19 mouse cellular contexts compared by ENCODE assay signal in the genomic region with DNA sequence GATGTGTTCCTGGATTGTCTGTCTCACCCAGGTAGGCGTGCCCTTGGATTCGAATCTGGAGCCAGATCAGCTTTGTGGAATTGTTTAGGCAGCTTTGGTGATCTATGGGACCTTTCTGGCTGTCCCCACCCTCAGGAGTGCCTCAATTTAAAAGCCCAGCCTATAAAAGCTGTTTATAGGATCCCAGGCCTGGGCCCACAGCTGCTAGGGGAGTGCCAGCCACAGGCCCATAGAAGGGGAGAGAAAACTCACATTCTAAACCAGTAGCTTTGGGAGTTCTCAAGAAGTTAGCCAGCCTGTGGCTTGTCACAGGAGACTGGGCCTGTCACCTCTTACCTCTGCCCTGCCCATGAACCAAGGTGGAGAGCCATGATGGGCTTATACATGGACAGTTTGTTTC.
DNase-seq lines count a peak whose midpoint lies in the region; ATAC-seq and TF ChIP-seq lines count a peak whose summit lies in the region.
"Had no signal": no experiment of that assay in that cellular context is flagged by ENCODE, and none has a peak within 500 bp of the region (broad histone marks: within the 10 kb centered on the region; RNA-seq: fewer than 3 reads in every experiment).

No protein-coding gene starts in this region.

- H3K4me1 ChIP-seq in heart, embryonic 10.5 days: peaks cover 95% of the 10 kb centered on the region
- peaks cover 71% of the 10 kb centered on the region for H3K4me1 ChIP-seq in bone marrow macrophage, adult 2 months (ENCODE audit: control insufficient read depth, insufficient read depth, low read length)
- H3K4me1 ChIP-seq in small intestine, adult 2 months (ENCODE audit: control insufficient read depth, insufficient read depth, insufficient read length, low read length): peaks cover 81% of the 10 kb centered on the region
- peaks cover 3% of the 10 kb centered on the region; the same call in 1 of the 2 replicates for H3K4me1 ChIP-seq in midbrain, embryonic 11.5 days (ENCODE audit: control insufficient read depth, insufficient read depth, low read length)

- no peak for TF ChIP-seq POLR2A in bone marrow macrophage, adult 2 months (IDR thresholded peaks at IDR 0.05; ENCODE audit: borderline replicate concordance, low read depth, low read length)
- TF ChIP-seq POLR2A in small intestine, adult 2 months (IDR thresholded peaks at IDR 0.05; ENCODE audit: low read depth, low read length): no peak

- no peak for DNase-seq in heart, embryonic 10.5 days (ENCODE audit: low spot score)
- no peak for DNase-seq in heart, adult 9 months (ENCODE audit: low spot score in 2 of 2)
- no peak for DNase-seq in left cerebral cortex, adult 2 months (ENCODE audit: extremely low spot score in 1 of 2, low spot score in 2 of 2)
- no peak for DNase-seq in left cerebral cortex, postnatal 10 days (ENCODE audit: extremely low spot score in 1 of 2, low spot score in 2 of 2)
- DNase-seq in midbrain, embryonic 11.5 days (ENCODE audit: low spot score, missing footprints): no peak
- DNase-seq: adrenal gland, adult 8-10 months; cerebellum, adult 18-20 months; cerebellum, postnatal 36 days; heart, adult 11 months; layer of hippocampus, adult 9-11 months; thymus, postnatal 25 days had no signal

- no peak overlapping the region for H3K4me2 ChIP-seq in midbrain, embryonic 11.5 days
- H3K4me2 ChIP-seq: hindbrain, embryonic 15.5 days; liver, embryonic 11.5 days; lung, embryonic 15.5 days had no signal

- WGBS in heart, embryonic 10.5 days: 87% methylated on average over 2 of the region's 2 CpGs
- WGBS in small intestine, adult 2 months: 67% methylated on average over 2 of the region's 2 CpGs
- WGBS in midbrain, embryonic 11.5 days: 87% methylated on average over 2 of the region's 2 CpGs

- no peak overlapping the region for H3K4me3 ChIP-seq in heart, embryonic 10.5 days
- no peak overlapping the region for H3K4me3 ChIP-seq in left cerebral cortex, adult 2 months
- no peak overlapping the region for H3K4me3 ChIP-seq in bone marrow macrophage, adult 2 months (ENCODE audit: insufficient read depth, low read length)
- H3K4me3 ChIP-seq in small intestine, adult 2 months (ENCODE audit: low read depth, low read length): no peak overlapping the region
- H3K4me3 ChIP-seq in midbrain, embryonic 11.5 days (ENCODE audit: low read depth, low read length): no peak overlapping the region
- H3K4me3 ChIP-seq: hindbrain, embryonic 15.5 days; lung, embryonic 15.5 days had no signal

- no peak overlapping the region for H3K9ac ChIP-seq in midbrain, embryonic 11.5 days (ENCODE audit: low read length)
- H3K9ac ChIP-seq: hindbrain, embryonic 15.5 days; lung, embryonic 15.5 days had no signal

- H3K27ac ChIP-seq in heart, embryonic 10.5 days: peak overlapping the region; percentile 56
- peak overlapping the region; percentile 85; the same call in 1 of the 2 replicates for H3K27ac ChIP-seq in left cerebral cortex, adult 2 months
- peak overlapping the region; percentile 81 for H3K27ac ChIP-seq in bone marrow macrophage, adult 2 months (ENCODE audit: insufficient read depth, low read depth, low read length)
- peak overlapping the region; percentile 55 for H3K27ac ChIP-seq in small intestine, adult 2 months (ENCODE audit: insufficient read depth, low read depth, low read length)
- no peak overlapping the region for H3K27ac ChIP-seq in midbrain, embryonic 11.5 days (ENCODE audit: low read depth, low read length)
- H3K27ac ChIP-seq: hindbrain, embryonic 15.5 days; lung, embryonic 15.5 days had no signal

- ATAC-seq in midbrain, embryonic 11.5 days (ENCODE audit: low FRiP score): no peak
- ATAC-seq: forebrain, embryonic 14.5 days; midbrain, embryonic 16.5 days had no signal

- no peak for TF ChIP-seq CTCF in left cerebral cortex, adult 2 months (IDR thresholded peaks at IDR 0.05)
- TF ChIP-seq CTCF in bone marrow macrophage, adult 2 months (IDR thresholded peaks at IDR 0.05; ENCODE audit: low read depth, low read length): no peak
- TF ChIP-seq CTCF in small intestine, adult 2 months (IDR thresholded peaks at IDR 0.05; ENCODE audit: extremely low read depth, insufficient read length, insufficient replicate concordance, low read depth, low read length): no peak

- H3K9me3 ChIP-seq in heart, embryonic 10.5 days: no peaks in the 10 kb centered on the region
- H3K9me3 ChIP-seq in midbrain, embryonic 11.5 days (ENCODE audit: control insufficient read depth, low read length): no peaks in the 10 kb centered on the region
- H3K9me3 ChIP-seq: hindbrain, embryonic 15.5 days; lung, embryonic 15.5 days had no signal

- no peaks in the 10 kb centered on the region for H3K27me3 ChIP-seq in heart, embryonic 10.5 days (ENCODE audit: insufficient read depth, poor library complexity, severe bottlenecking)
- H3K27me3 ChIP-seq in small intestine, adult 2 months (ENCODE audit: control insufficient read depth, insufficient read depth, low read length): no peaks in the 10 kb centered on the region
- H3K27me3 ChIP-seq in midbrain, embryonic 11.5 days (ENCODE audit: control insufficient read depth, insufficient read depth, low read length): no peaks in the 10 kb centered on the region
- H3K27me3 ChIP-seq: CH12.LX; hindbrain, embryonic 15.5 days; lung, embryonic 15.5 days had no signal

- intact Hi-C loops in left cerebral cortex, adult 2 months (cut with DNase I): no loop called here
- intact Hi-C loops in left cerebral cortex, postnatal 10 days (cut with DNase I): no loop called here

- H3K36me3 ChIP-seq in heart, embryonic 10.5 days: peaks cover 11% of the 10 kb centered on the region
- peaks cover 5% of the 10 kb centered on the region; the same call in 1 of the 2 replicates for H3K36me3 ChIP-seq in small intestine, adult 2 months (ENCODE audit: control insufficient read depth, insufficient read depth, low read length)
- H3K36me3 ChIP-seq in midbrain, embryonic 11.5 days (ENCODE audit: control insufficient read depth, insufficient read depth, low read length): no peaks in the 10 kb centered on the region
- H3K36me3 ChIP-seq: hindbrain, embryonic 15.5 days; lung, embryonic 15.5 days had no signal
